Mouse (Mus musculus): Measurements from ENCODE around the gene Tulp4. TPM values are rescaled to one million over a fixed set of nuclear protein-coding genes. Genes with fewer than 3 reads are reported as not detected.

Gene Tulp4
- polyA plus RNA-seq (2012; rRNA removed): 4.7 and 5.0 TPM in 2 replicates

GRCm38 (mm10) chr17:6106361-6107014, at the start of gene Tulp4:
Gene Tulp4 (plus strand): TSS chr17:6106437.

DNA sequence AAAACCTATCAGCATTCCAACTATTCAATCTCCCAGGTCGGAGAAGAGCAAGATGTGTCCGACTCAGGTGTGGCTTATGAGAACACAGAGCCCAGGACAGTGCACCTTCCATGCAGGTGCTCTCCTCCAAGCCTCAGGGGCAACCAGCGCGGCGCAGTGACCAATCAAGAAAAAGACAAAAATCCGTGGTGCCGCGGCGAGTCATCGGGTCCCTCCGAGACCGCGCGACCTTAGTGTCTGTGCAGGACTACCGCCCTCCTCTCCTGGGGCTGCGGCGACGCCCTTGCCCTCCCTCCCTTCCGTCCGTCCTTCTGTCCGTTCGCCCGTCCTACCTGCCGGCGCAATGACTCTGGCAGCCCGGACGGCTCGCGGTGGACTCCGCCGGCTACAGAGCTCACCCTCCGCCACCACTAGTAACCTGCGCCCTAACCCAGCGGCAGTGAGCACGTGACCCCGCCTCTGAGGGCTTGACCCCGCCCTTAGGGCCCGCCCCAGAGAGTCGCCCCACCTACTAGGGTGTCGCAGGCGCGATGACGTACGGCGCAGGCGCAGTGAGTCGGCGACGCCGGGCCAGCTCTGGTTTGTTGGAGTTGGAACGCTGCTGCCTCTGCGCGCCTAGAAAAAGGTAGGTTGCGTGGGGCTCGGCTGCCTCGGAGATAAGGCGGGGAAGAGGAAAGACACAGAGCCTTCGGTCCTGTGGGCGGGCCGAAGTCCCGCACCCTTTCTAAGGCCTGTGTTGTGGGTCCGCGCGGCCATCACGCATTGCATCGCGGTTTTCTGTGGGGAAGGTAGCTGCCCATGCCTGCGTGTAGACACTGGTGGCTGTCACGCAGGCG, 26.7 kb upstream of the Tulp4 start, which contains the start of the genes Serac1 and Gtf2h5:
Serac1 (minus strand) TSS at position 455 of the 836 bp plus-strand sequence.
Gtf2h5 (plus strand) TSS at position 500 of the 836 bp plus-strand sequence.

DNA sequence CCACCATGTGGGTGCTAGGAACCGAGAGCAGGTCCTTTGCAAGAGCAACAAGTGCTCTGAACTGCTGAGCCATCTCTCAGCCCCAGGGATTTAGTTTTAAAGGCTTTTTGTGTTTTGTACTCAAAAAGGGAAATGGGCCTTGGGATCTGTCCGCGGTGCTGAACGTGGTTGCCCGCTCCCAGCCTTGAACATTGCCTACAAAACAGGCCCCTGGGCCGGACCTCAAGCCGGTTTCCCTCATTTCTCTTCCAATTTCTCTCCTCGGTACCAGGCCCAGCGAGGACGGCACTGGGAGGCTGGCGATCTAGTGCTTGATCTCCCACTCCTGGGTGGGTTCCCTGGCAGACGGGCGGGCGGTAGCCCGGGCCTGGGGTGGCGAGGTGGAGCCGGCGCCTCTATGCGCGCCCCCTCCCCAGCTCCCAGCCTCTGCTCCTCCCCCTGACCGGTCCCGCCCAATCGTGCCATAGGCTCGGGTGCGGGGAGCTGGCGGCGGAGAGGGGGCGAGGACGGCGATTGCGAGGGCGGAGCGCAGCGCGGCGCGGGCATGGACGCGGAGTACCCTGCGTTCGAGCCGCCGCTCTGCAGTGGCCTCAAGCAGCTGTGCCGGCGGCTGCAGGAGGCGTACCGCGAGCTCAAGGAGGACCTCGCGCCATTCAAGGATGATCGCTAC, 150.3 kb downstream of the Tulp4 start, which contains the start of gene Tmem181a:
Tmem181a (plus strand) TSS at position 461 of the 670 bp plus-strand sequence.

Other genes starting within 250 kb of the Tulp4 start
- 1.7 and 1.8 TPM in 2 replicates for gene Synj2, start 165.2 kb upstream of the Tulp4 start, polyA plus RNA-seq (2012; rRNA removed)
- 1.6 and 1.9 TPM in 2 replicates for gene Serac1, start 26.7 kb upstream of the Tulp4 start, polyA plus RNA-seq (2012; rRNA removed)
- gene Gtf2h5, start 26.7 kb upstream of the Tulp4 start, polyA plus RNA-seq (2012; rRNA removed): 28.4 and 30.3 TPM in 2 replicates
- 1.9 and 2.5 TPM in 2 replicates for gene Tmem181a, start 150.4 kb downstream of the Tulp4 start, polyA plus RNA-seq (2012; rRNA removed)
- 7.4 and 7.7 TPM in 2 replicates for gene Dynlt1a, start 211.1 kb downstream of the Tulp4 start, polyA plus RNA-seq (2012; rRNA removed)

Data from liver, embryonic 14 days (tissue).